Comparison of ENCODE assay signal across 8 mouse cellular contexts in the genomic region with DNA sequence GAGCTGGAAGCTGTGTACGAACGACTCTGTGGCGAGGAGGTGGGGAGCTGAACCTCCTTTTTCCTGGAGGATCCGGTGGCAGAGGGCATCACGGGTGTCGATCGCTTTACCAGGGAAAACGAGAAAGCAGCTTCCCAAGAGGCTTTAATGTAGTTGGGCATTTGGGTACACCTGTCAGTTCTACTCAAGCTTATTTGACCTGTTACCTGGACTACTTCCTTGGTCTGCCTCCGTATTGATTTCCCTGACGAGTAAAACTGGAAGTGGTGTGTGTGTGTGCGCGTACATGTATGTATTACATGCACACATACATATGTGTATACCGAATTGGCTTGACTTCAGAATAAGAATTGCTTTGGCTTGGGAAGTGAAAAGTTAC. TPM values are rescaled to one million over a fixed set of nuclear protein-coding genes. Genes with fewer than 3 reads are reported as not detected.
A peak's percentile ranks its signal among the peaks of the same experiment; 100 is the strongest.
DNase-seq lines count a peak whose midpoint lies in the region; ATAC-seq and TF ChIP-seq lines count a peak whose summit lies in the region.

No protein-coding gene starts in this region.

- H3K9ac ChIP-seq in forebrain, embryonic 14.5 days (ENCODE audit: low read length): peak overlapping the region; percentile 84
- H3K9ac ChIP-seq in liver, embryonic 14.5 days (replicated peaks): peak overlapping the region; percentile 97

- no peak for DNase-seq in cerebellum, adult 2 months
- DNase-seq in cerebellum, adult 18-20 months: no peak
- DNase-seq in forebrain, embryonic 14.5 days (ENCODE audit: low spot score): no peak
- peak in 1 of 3 experiments; percentile 12 for DNase-seq in liver, embryonic 14.5 days (ENCODE audit: low read depth in 3 of 3, low spot score in 3 of 3)
- no peak for DNase-seq in frontal cortex, postnatal 25 days (ENCODE audit: low spot score in 2 of 2)
- no peak for DNase-seq in urinary bladder, postnatal 25 days (ENCODE audit: low spot score)
- no peak for DNase-seq in kidney, postnatal 36 days

- TF ChIP-seq CTCF in cerebellum, adult 2 months (IDR thresholded peaks at IDR 0.05; ENCODE audit: borderline replicate concordance, insufficient read depth, low read depth, low read length): no peak; the same call in 1 of the 2 replicates
- TF ChIP-seq CTCF in C2C12 (IDR thresholded peaks at IDR 0.05; ENCODE audit: control insufficient read depth, insufficient read depth, insufficient read length): no peak
- no peak for TF ChIP-seq CTCF in liver, embryonic 14.5 days (IDR thresholded peaks at IDR 0.05; ENCODE audit: low read depth)

- no peak for TF ChIP-seq POLR2A in cerebellum, adult 2 months (IDR thresholded peaks at IDR 0.05; ENCODE audit: borderline replicate concordance, insufficient read depth, low read length)

- peak overlapping the region; percentile 90 for H3ac ChIP-seq in C2C12 (ENCODE audit: control insufficient read depth, insufficient read length, low read depth)

- peaks cover 3% of the 10 kb centered on the region; the same call in 1 of the 2 replicates for H3K4me1 ChIP-seq in cerebellum, adult 2 months (ENCODE audit: control insufficient read depth, insufficient read depth, low read length)
- H3K4me1 ChIP-seq in forebrain, embryonic 14.5 days (ENCODE audit: control insufficient read depth, insufficient read depth, low read length): peaks cover 7% of the 10 kb centered on the region; the same call in 1 of the 2 replicates
- H3K4me1 ChIP-seq in liver, embryonic 14.5 days (replicated peaks; ENCODE audit: control insufficient read depth in 2 of 2, insufficient read depth in 2 of 2, low read length in 1 of 2): peaks cover 16 to 20% of the 10 kb centered on the region in 2 experiments

- H3K79me2 ChIP-seq in C2C12 (ENCODE audit: control insufficient read depth, insufficient read depth): peaks cover 73% of the 10 kb centered on the region

- under 1% methylated on average over 13 of the region's 13 CpGs for WGBS in cerebellum, adult 2 months
- 1% methylated on average over 13 of the region's 13 CpGs for WGBS in forebrain, embryonic 14.5 days
- under 1% methylated on average over 13 of the region's 13 CpGs for WGBS in liver, embryonic 14.5 days (ENCODE audit: insufficient replicate concordance)

- H3K4me3 ChIP-seq in cerebellum, adult 2 months (replicated peaks; ENCODE audit: insufficient read depth, low read depth, low read length): peak overlapping the region; percentile 98
- H3K4me3 ChIP-seq in C2C12 (ENCODE audit: insufficient read depth, poor library complexity, severe bottlenecking): peak overlapping the region; percentile 94
- peak overlapping the region; percentile 93 for H3K4me3 ChIP-seq in forebrain, embryonic 14.5 days (ENCODE audit: low read depth, low read length)
- peak overlapping the region; percentile 82 to 100 for H3K4me3 ChIP-seq in liver, embryonic 14.5 days (ENCODE audit: insufficient read depth in 1 of 2, low read depth in 2 of 2, low read length in 2 of 2)

- peaks cover 60% of the 10 kb centered on the region for H3K79me3 ChIP-seq in C2C12 (ENCODE audit: low read depth)

- no peak for ATAC-seq in forebrain, embryonic 14.5 days
- peak; percentile 40 for ATAC-seq in liver, embryonic 14.5 days (ENCODE audit: insufficient read depth)

- H3K36me3 ChIP-seq in C2C12 (ENCODE audit: control insufficient read depth, insufficient read depth): peaks cover 60% of the 10 kb centered on the region
- peaks cover 49% of the 10 kb centered on the region for H3K36me3 ChIP-seq in forebrain, embryonic 14.5 days (ENCODE audit: control insufficient read depth, insufficient read depth, low read length)
- peaks cover 48% of the 10 kb centered on the region for H3K36me3 ChIP-seq in liver, embryonic 14.5 days (replicated peaks; ENCODE audit: control insufficient read depth, insufficient read depth, low read depth)

- no peaks in the 10 kb centered on the region for H3K27me3 ChIP-seq in cerebellum, adult 2 months (ENCODE audit: control insufficient read depth, insufficient read depth, low read length)
- H3K27me3 ChIP-seq in C2C12 (ENCODE audit: control insufficient read depth, insufficient read depth, insufficient read length): no peaks in the 10 kb centered on the region
- no peaks in the 10 kb centered on the region for H3K27me3 ChIP-seq in forebrain, embryonic 14.5 days (replicated peaks; ENCODE audit: control insufficient read depth, insufficient read depth, low read length)
- H3K27me3 ChIP-seq in liver, embryonic 14.5 days (ENCODE audit: control insufficient read depth, insufficient read depth, low read length): no peaks in the 10 kb centered on the region

- peak overlapping the region; percentile 72 for H3K4me2 ChIP-seq in forebrain, embryonic 14.5 days (ENCODE audit: low read length)
- peak overlapping the region; percentile 96 for H3K4me2 ChIP-seq in liver, embryonic 14.5 days (ENCODE audit: low read depth)

- peak overlapping the region; percentile 92 for H3K27ac ChIP-seq in cerebellum, adult 2 months (ENCODE audit: insufficient read depth, low read length)
- H3K27ac ChIP-seq in forebrain, embryonic 14.5 days (ENCODE audit: low read depth, low read length): peak overlapping the region; percentile 88; the same call in 1 of the 2 replicates
- peak overlapping the region; percentile 76 for H3K27ac ChIP-seq in liver, embryonic 14.5 days

- no peak for TF ChIP-seq EP300 in liver, embryonic 14.5 days (IDR thresholded peaks at IDR 0.05; ENCODE audit: low read depth)

- H3K9me3 ChIP-seq in forebrain, embryonic 14.5 days (replicated peaks; ENCODE audit: control insufficient read depth, low read length): no peaks in the 10 kb centered on the region
- H3K9me3 ChIP-seq in liver, embryonic 14.5 days (ENCODE audit: control insufficient read depth, low read length): no peaks in the 10 kb centered on the region

TF ChIP-seq in C2C12, 6 proteins besides CTCF, POLR2A, EP300 and RAD21:
- TF ChIP-seq MAX (IDR thresholded peaks at IDR 0.05) (no peak), MYOD1 (IDR thresholded peaks at IDR 0.05; ENCODE audit: control insufficient read depth, insufficient read length, low read depth) (no peak), USF1 (IDR thresholded peaks at IDR 0.05; ENCODE audit: low read depth) (no peak), MYOG (IDR thresholded peaks at IDR 0.05; ENCODE audit: control insufficient read depth, extremely low read depth, insufficient read length) (no peak), CEBPB (IDR thresholded peaks at IDR 0.05; ENCODE audit: low read depth) (no peak), FOSL1 (IDR thresholded peaks at IDR 0.05; ENCODE audit: insufficient read depth, low read length, poor library complexity, severe bottlenecking) (no peak)

RNA-seq across cellular contexts. Expression of gene Sf3b3, which starts 0.6 kb away (rescaled TPM):
- 44.5 and 49.9 TPM in 2 replicates for polyA plus RNA-seq in cerebellum, adult 2 months (2012; rRNA removed)
- polyA plus RNA-seq in C2C12 (2012; fragmentation: generic; extraction: Trizol): 91.8 TPM
- polyA plus RNA-seq in forebrain, embryonic 14.5 days (2014; fragmentation: Nextera tagmentation; extraction: Ambion mirVana): 98.5 and 111 TPM in 2 replicates
- polyA plus RNA-seq in liver, embryonic 14.5 days (2012; rRNA removed): 31.3 and 34.2 TPM in 2 replicates
- 54.7 and 60.8 TPM in 2 replicates for polyA plus RNA-seq in liver, embryonic 14.5 days (2014; fragmentation: Nextera tagmentation; extraction: Ambion mirVana)

RNA-seq across cellular contexts. Expression of gene Cog4, which starts 0.8 kb away (rescaled TPM):
- 56.5 and 60.2 TPM in 2 replicates for polyA plus RNA-seq in cerebellum, adult 2 months (2012; rRNA removed)
- polyA plus RNA-seq in C2C12 (2012; fragmentation: generic; extraction: Trizol): 36.9 TPM
- polyA plus RNA-seq in forebrain, embryonic 14.5 days (2014; fragmentation: Nextera tagmentation; extraction: Ambion mirVana): 56.1 and 61.5 TPM in 2 replicates
- polyA plus RNA-seq in liver, embryonic 14.5 days (2012; rRNA removed): 12.8 and 14.7 TPM in 2 replicates
- polyA plus RNA-seq in liver, embryonic 14.5 days (2014; fragmentation: Nextera tagmentation; extraction: Ambion mirVana): 23.8 and 25.3 TPM in 2 replicates

RNA-seq across cellular contexts. Expression of gene Il34, which starts 41.4 kb away (rescaled TPM):
- 15.8 and 21.1 TPM in 2 replicates for polyA plus RNA-seq in cerebellum, adult 2 months (2012; rRNA removed)
- polyA plus RNA-seq in C2C12 (2012; fragmentation: generic; extraction: Trizol): 8.6 TPM
- polyA plus RNA-seq in forebrain, embryonic 14.5 days (2014; fragmentation: Nextera tagmentation; extraction: Ambion mirVana): 2.2 and 4.2 TPM in 2 replicates
- 0.11 TPM in 1 of 2 replicates, not detected in the other for polyA plus RNA-seq in liver, embryonic 14.5 days (2012; rRNA removed)
- not detected in 2 replicates for polyA plus RNA-seq in liver, embryonic 14.5 days (2014; fragmentation: Nextera tagmentation; extraction: Ambion mirVana)

RNA-seq across cellular contexts. Expression of gene Fuk, which starts 55.1 kb away (rescaled TPM):
- 27.1 and 31.0 TPM in 2 replicates for polyA plus RNA-seq in cerebellum, adult 2 months (2012; rRNA removed)
- 6.4 TPM for polyA plus RNA-seq in C2C12 (2012; fragmentation: generic; extraction: Trizol)
- polyA plus RNA-seq in forebrain, embryonic 14.5 days (2014; fragmentation: Nextera tagmentation; extraction: Ambion mirVana): 5.5 and 5.7 TPM in 2 replicates
- polyA plus RNA-seq in liver, embryonic 14.5 days (2012; rRNA removed): 2.5 and 2.8 TPM in 2 replicates
- 1.3 and 1.5 TPM in 2 replicates for polyA plus RNA-seq in liver, embryonic 14.5 days (2014; fragmentation: Nextera tagmentation; extraction: Ambion mirVana)
